Comparison of ENCODE assay signal across 21 mouse cellular contexts in genomic region chr3:96484921-96485320, GRCm38 (mm10). TPM values are rescaled to one million over a fixed set of nuclear protein-coding genes. Genes with fewer than 3 reads are reported as not detected.
DNase-seq lines count a peak whose midpoint lies in the region; ATAC-seq and TF ChIP-seq lines count a peak whose summit lies in the region.
"Had no signal": no experiment of that assay in that cellular context is flagged by ENCODE, and none has a peak within 500 bp of the region (broad histone marks: within the 10 kb centered on the region; RNA-seq: fewer than 3 reads in every experiment).

No protein-coding gene starts in this region.

- dilution Hi-C loops in CH12.LX (cut with MboI; ENCODE audit: extremely low pct_ligation_motif_present, extremely low pct_unique_long_range_greater_than_20kb, low sequenced_read_pairs): no loop called here

- no peaks in the 10 kb centered on the region for H3K9me3 ChIP-seq in heart, embryonic 12.5 days (replicated peaks)
- H3K9me3 ChIP-seq in kidney, embryonic 15.5 days (replicated peaks): no peaks in the 10 kb centered on the region
- H3K9me3 ChIP-seq in CH12.LX (replicated peaks; ENCODE audit: low read length): peaks cover 2% of the 10 kb centered on the region

- peaks cover 11% of the 10 kb centered on the region; the same call in 1 of the 2 replicates for H3K27me3 ChIP-seq in heart, embryonic 12.5 days (replicated peaks)
- peaks cover 19% of the 10 kb centered on the region; the same call in 1 of the 2 replicates for H3K27me3 ChIP-seq in kidney, embryonic 15.5 days
- H3K27me3 ChIP-seq in CH12.LX (replicated peaks): peaks cover 24% of the 10 kb centered on the region

- no peaks in the 10 kb centered on the region for H3K36me3 ChIP-seq in heart, embryonic 12.5 days
- H3K36me3 ChIP-seq in kidney, embryonic 15.5 days: no peaks in the 10 kb centered on the region
- H3K36me3 ChIP-seq in CH12.LX (replicated peaks in 1 of 2; ENCODE audit: control insufficient read depth in 1 of 2, insufficient read depth in 1 of 2, low read length in 1 of 2): no peaks in the 10 kb centered on the region

- no peak for TF ChIP-seq RAD21 in CH12.LX (IDR thresholded peaks at IDR 0.05; ENCODE audit: low read depth, low read length)

- TF ChIP-seq CTCF in CH12.LX (conservative IDR thresholded peaks at IDR 0.05 in 1 of 2, IDR thresholded peaks at IDR 0.05 in 1 of 2; ENCODE audit: low read depth in 2 of 2, low read length in 2 of 2): no peak
- TF ChIP-seq CTCF in embryonic fibroblast, embryonic 13.5 days (IDR thresholded peaks at IDR 0.05; ENCODE audit: borderline replicate concordance, insufficient read depth, low read length): no peak

- peak overlapping the region; percentile 37 for H3K4me2 ChIP-seq in heart, embryonic 12.5 days
- H3K4me2 ChIP-seq in kidney, embryonic 15.5 days: 0 out of 2 replicates have a peak overlapping the region, but pooled peaks have one; percentile 16
- H3K4me2 ChIP-seq in CH12.LX (ENCODE audit: insufficient read depth, low read depth, poor library complexity, severe bottlenecking): peak overlapping the region; percentile 25; the same call in 1 of the 2 replicates

- TF ChIP-seq EP300 in CH12.LX (IDR thresholded peaks at IDR 0.05; ENCODE audit: low read length): no peak

- no peaks in the 10 kb centered on the region for H3K79me2 ChIP-seq in CH12.LX (replicated peaks; ENCODE audit: control insufficient read depth, extremely low read depth, insufficient read depth, poor library complexity, severe bottlenecking)

- H3K27ac ChIP-seq in heart, embryonic 12.5 days (ENCODE audit: poor library complexity, severe bottlenecking): no peak overlapping the region; the same call in 1 of the 2 replicates
- H3K27ac ChIP-seq in kidney, embryonic 15.5 days: no peak overlapping the region
- no peak overlapping the region for H3K27ac ChIP-seq in CH12.LX (ENCODE audit: insufficient read depth, low read depth)
- no peak overlapping the region for H3K27ac ChIP-seq in embryonic fibroblast, embryonic 13.5 days (ENCODE audit: insufficient read depth, low read length)
- H3K27ac ChIP-seq: stomach, postnatal 0 days had no signal

- H3K4me3 ChIP-seq in heart, embryonic 12.5 days: no peak overlapping the region
- H3K4me3 ChIP-seq in kidney, embryonic 15.5 days (replicated peaks): no peak overlapping the region
- H3K4me3 ChIP-seq in CH12.LX (replicated peaks in 1 of 3; ENCODE audit: low read depth in 2 of 3, low read length in 2 of 3, poor library complexity in 1 of 3): no peak overlapping the region
- H3K4me3 ChIP-seq in embryonic fibroblast, embryonic 13.5 days (ENCODE audit: insufficient read depth, low read length): peak overlapping the region; percentile 6; the same call in 1 of the 2 replicates

- no peak for DNase-seq in heart, adult 9 months (ENCODE audit: low spot score in 2 of 2)
- no peak for DNase-seq in kidney, postnatal 10 days
- no peak for DNase-seq in CH12.LX (ENCODE audit: extremely low read depth)
- no peak for DNase-seq in frontal cortex, postnatal 36 days (ENCODE audit: low spot score in 2 of 2)
- no peak for DNase-seq in cerebellum, adult 9-10 months
- DNase-seq: B cell, adult 2 months; cerebellum, postnatal 25 days; gastrocnemius, postnatal 10 days; heart, postnatal 36 days; kidney, adult 8-10 months; kidney, postnatal 4 days; lung, adult 18-20 months; midbrain, embryonic 14.5 days; thymus, postnatal 14 days had no signal

- TF ChIP-seq POLR2A in CH12.LX (IDR thresholded peaks at IDR 0.05; ENCODE audit: low read depth, low read length): no peak
- TF ChIP-seq POLR2A in embryonic fibroblast, embryonic 13.5 days (IDR thresholded peaks at IDR 0.05; ENCODE audit: low read depth, low read length): no peak

- in situ Hi-C loops in CH12.LX (cut with MboI; ENCODE audit: low pct_ligation_motif_present, low pct_unique_long_range_greater_than_20kb, low sequenced_read_pairs): no loop called here

- peaks cover 15% of the 10 kb centered on the region for H3K4me1 ChIP-seq in heart, embryonic 12.5 days (replicated peaks)
- H3K4me1 ChIP-seq in kidney, embryonic 15.5 days: peaks cover 17% of the 10 kb centered on the region; the same call in 1 of the 2 replicates
- peaks cover 0 to 19% of the 10 kb centered on the region in 2 experiments; a peak in 2 of 4 replicates for H3K4me1 ChIP-seq in CH12.LX (ENCODE audit: control insufficient read depth in 1 of 2, insufficient read depth in 2 of 2)
- H3K4me1 ChIP-seq in embryonic fibroblast, embryonic 13.5 days (ENCODE audit: control insufficient read depth, insufficient read depth, low read length): peaks cover 3% of the 10 kb centered on the region

- H3K9ac ChIP-seq in heart, embryonic 12.5 days: peak overlapping the region; percentile 30
- no peak overlapping the region for H3K9ac ChIP-seq in kidney, embryonic 15.5 days
- H3K9ac ChIP-seq in CH12.LX (ENCODE audit: insufficient read depth, low read depth): no peak overlapping the region

- 63% methylated on average over 4 of the region's 4 CpGs for WGBS in heart, embryonic 12.5 days
- WGBS in kidney, embryonic 15.5 days: 82% methylated on average over 4 of the region's 4 CpGs

- ATAC-seq in heart, embryonic 12.5 days (ENCODE audit: insufficient number of reproducible peaks, low FRiP score): no peak
- ATAC-seq in kidney, embryonic 15.5 days (replicated peaks; ENCODE audit: low FRiP score): no peak

TF ChIP-seq in CH12.LX, 34 proteins besides CTCF, POLR2A, EP300 and RAD21:
- TF ChIP-seq JUN (IDR thresholded peaks at IDR 0.05; ENCODE audit: insufficient read depth, low read depth, low read length) (no peak), CHD2 (IDR thresholded peaks at IDR 0.05; ENCODE audit: low read length) (no peak), MAFK (IDR thresholded peaks at IDR 0.05; ENCODE audit: insufficient replicate concordance, low read length) (no peak), JUND (conservative IDR thresholded peaks at IDR 0.05; ENCODE audit: low read depth, low read length) (no peak), NRF1 (IDR thresholded peaks at IDR 0.05; ENCODE audit: low read depth, low read length) (no peak), NELFE (IDR thresholded peaks at IDR 0.05; ENCODE audit: low read depth, low read length) (no peak), GABPA (IDR thresholded peaks at IDR 0.05; ENCODE audit: insufficient replicate concordance, low read depth, low read length) (no peak), KAT2A (IDR thresholded peaks at IDR 0.05; ENCODE audit: insufficient replicate concordance, low read length) (no peak), MXI1 (IDR thresholded peaks at IDR 0.05; ENCODE audit: low read depth, low read length) (no peak), BHLHE40 (IDR thresholded peaks at IDR 0.05; ENCODE audit: low read depth, low read length) (no peak), MAZ (IDR thresholded peaks at IDR 0.05; ENCODE audit: low read depth, low read length) (no peak), RCOR1 (conservative IDR thresholded peaks at IDR 0.05; ENCODE audit: low read depth, low read length) (no peak), TBP (conservative IDR thresholded peaks at IDR 0.05; ENCODE audit: low read depth, low read length) (no peak), SMC3 (IDR thresholded peaks at IDR 0.05; ENCODE audit: low read depth, low read length) (no peak), ZC3H11A (IDR thresholded peaks at IDR 0.05; ENCODE audit: low read depth, low read length) (no peak), ELF1 (IDR thresholded peaks at IDR 0.05; ENCODE audit: low read depth, low read length) (no peak)

RNA-seq across cellular contexts. Expression of gene BC107364, which starts 32.8 kb away (rescaled TPM):
- polyA plus RNA-seq in heart, embryonic 12.5 days (2016; fragmentation: Nextera tagmentation; extraction: Ambion mirVana): 0.72 and 0.87 TPM in 2 replicates
- 0.15 TPM in 1 of 2 replicates, not detected in the other for polyA plus RNA-seq in kidney, embryonic 15.5 days (2015; fragmentation: Nextera tagmentation; extraction: Ambion mirVana)
- total RNA-seq in CH12.LX (2012; rRNA removed) (0.13 TPM in 1 of 2 replicates, not detected in the other), CH12.LX (2014; rRNA removed) (not detected in 2 replicates)
- polyA plus RNA-seq in CH12.LX (2012; ENCODE audit: insufficient read length, low read depth): not detected in 2 replicates
- not detected in 2 replicates for polyA plus RNA-seq in embryonic fibroblast, embryonic 13.5 days (2011; ENCODE audit: insufficient read length, low read depth, missing spikeins)
- total RNA-seq: gastrocnemius, postnatal 10 days; heart, postnatal 36 days; layer of hippocampus, postnatal 14 days; left cerebral cortex, postnatal 14 days; neutrophil, adult 5-6 weeks had no signal
- polyA plus RNA-seq: midbrain, embryonic 14.5 days had no signal

RNA-seq across cellular contexts. Expression of gene Hfe2, which starts 40.1 kb away (rescaled TPM):
- polyA plus RNA-seq in heart, embryonic 12.5 days (2016; fragmentation: Nextera tagmentation; extraction: Ambion mirVana): 7.9 and 9.2 TPM in 2 replicates
- 1.1 and 1.8 TPM in 2 replicates for polyA plus RNA-seq in kidney, embryonic 15.5 days (2015; fragmentation: Nextera tagmentation; extraction: Ambion mirVana)
- total RNA-seq in CH12.LX (2012; rRNA removed): not detected in 2 replicates
- total RNA-seq in CH12.LX (2014; rRNA removed): not detected in 2 replicates
- polyA plus RNA-seq in CH12.LX (2012; ENCODE audit: insufficient read length, low read depth): not detected in 2 replicates
- not detected in 2 replicates for polyA plus RNA-seq in embryonic fibroblast, embryonic 13.5 days (2011; ENCODE audit: insufficient read length, low read depth, missing spikeins)
- total RNA-seq: neutrophil, adult 5-6 weeks had no signal
